Mouse (Mus musculus) neural tube, embryonic 14.5 days (tissue): ENCODE data around the gene Plac9a. TPM values are rescaled to one million over a fixed set of nuclear protein-coding genes. Genes with fewer than 3 reads are reported as not detected.
A peak's percentile ranks its signal among the peaks of the same experiment; 100 is the strongest.
"Not testable (repeated sequence)": the region's sequence is repeated elsewhere in the genome, so short reads cannot be mapped to it uniquely, and the experiment has no call there.

Experiments
- ATAC-seq: fragments of 200-750 bp; cut with Nextera tagmentation; 2 replicates; pipeline ENCODE4 v1.8.0; 2017; ENCODE audit warnings: low read depth, mild to moderate bottlenecking, moderate TSS enrichment, moderate library complexity
- H3K27ac ChIP-seq: fragments of 300-500 bp; sonication (generic); 2 replicates; pipeline ENCODE4 v1.5.1; 2014; ENCODE audit warnings: low read depth, mild to moderate bottlenecking, control low read depth, low read length, moderate library complexity, mixed read lengths
- H3K27me3 ChIP-seq: fragments of 300-500 bp; sonication (generic); 2 replicates; pipeline ENCODE4 v1.6.1; 2014; ENCODE audit warnings: low read length; ENCODE audit not compliant: control insufficient read depth, insufficient read depth
- H3K36me3 ChIP-seq: fragments of 300-500 bp; sonication (generic); 2 replicates; pipeline ENCODE4 v1.6.1; 2014; ENCODE audit warnings: low read length, mixed read lengths; ENCODE audit not compliant: control insufficient read depth, insufficient read depth
- H3K4me1 ChIP-seq: fragments of 300-500 bp; sonication (generic); 2 replicates; pipeline ENCODE4 v1.6.1; 2014; ENCODE audit warnings: low read length; ENCODE audit not compliant: control insufficient read depth, insufficient read depth
- H3K4me2 ChIP-seq: fragments of 300-500 bp; sonication (generic); 2 replicates; pipeline ENCODE4 v1.6.1; 2014; ENCODE audit warnings: mild to moderate bottlenecking, low read depth, low read length, control low read depth
- H3K4me3 ChIP-seq: fragments of 300-500 bp; sonication (generic); 2 replicates; pipeline ENCODE4 v1.5.1; 2014; ENCODE audit warnings: low read depth, low read length, control low read depth, mixed read lengths
- H3K9ac ChIP-seq: fragments of 300-500 bp; sonication (generic); replicated peaks from 2 replicates; pipeline ENCODE4 v1.6.1; 2014; ENCODE audit warnings: low read depth, mild to moderate bottlenecking, control low read depth, low read length, mixed read lengths
- H3K9me3 ChIP-seq: fragments of 300-500 bp; sonication (generic); 2 replicates; pipeline ENCODE4 v1.6.1; 2016; ENCODE audit warnings: low read length; ENCODE audit not compliant: control insufficient read depth
- WGBS: fragments of 180-500 bp; shearing (Covaris S2); extraction: QIAGEN DNeasy Blood & Tissue Kit; methylation state at CpG from one replicate; pipeline ENCODE4 v1.1.7; 2014; 5-methylcytosine and 5-hydroxymethylcytosine counted together
- polyA plus RNA-seq: library from polyadenylated mRNA; unstranded; fragments of >200 nt; fragmentation: Nextera tagmentation; extraction: Ambion mirVana; gene quantifications from 2 replicates; pipeline ENCODE4 v1.2.1, GENCODE M21; 2014

Plac9a gene
- not detected in 2 replicates for polyA plus RNA-seq

DNA sequence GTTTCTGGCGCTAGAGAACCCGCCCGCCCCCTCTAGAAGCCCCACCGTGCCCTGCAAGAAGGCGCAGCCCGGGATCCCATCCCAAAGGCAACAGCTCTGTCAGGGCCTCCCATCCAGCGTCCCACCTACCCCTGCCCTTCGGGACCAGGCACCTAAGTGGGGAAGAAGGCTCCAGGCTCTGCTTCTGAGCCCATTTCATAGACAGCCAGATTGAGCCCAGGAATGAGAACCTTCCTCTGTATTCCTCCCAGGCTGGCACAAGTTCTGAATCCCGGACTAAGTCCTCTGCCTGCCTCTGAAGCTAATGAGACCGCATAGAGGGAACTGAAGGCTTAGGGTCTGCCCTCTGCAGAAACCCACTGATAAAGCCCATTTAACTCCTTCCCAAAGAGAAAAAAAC lies at the start of gene Plac9a:
Gene Plac9a (minus strand): TSS at position 101 of the 400 bp plus-strand sequence.
- not testable (repeated sequence) for H3K27me3 ChIP-seq, H3K27ac ChIP-seq, H3K4me1 ChIP-seq, H3K9ac ChIP-seq, H3K9me3 ChIP-seq, H3K36me3 ChIP-seq, H3K4me3 ChIP-seq, ATAC-seq, H3K4me2 ChIP-seq
- WGBS = no CpG with 5 or more reads among the region's 10 CpGs

DNA sequence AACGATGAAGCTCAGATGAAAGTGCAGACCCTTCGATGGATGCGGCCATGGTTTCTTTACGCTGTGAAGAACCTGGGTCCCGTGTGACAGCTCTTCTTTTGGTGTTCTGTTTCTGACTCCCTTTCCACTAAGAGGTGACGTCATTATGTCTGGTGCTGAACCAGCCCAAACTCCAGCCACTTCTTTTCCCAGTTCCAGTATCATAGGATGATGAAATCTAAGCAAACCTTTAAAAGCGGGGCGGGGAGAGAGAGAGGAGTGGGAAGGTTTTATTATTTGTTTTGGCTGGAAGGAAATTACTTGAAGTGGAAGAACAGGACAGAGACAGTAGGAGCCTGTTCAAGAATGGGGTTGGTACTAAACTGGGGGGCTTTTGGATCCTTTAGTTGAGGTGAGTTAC lies 35.1 kb upstream of the Plac9a start, which contains the start of gene Cphx1:
Gene Cphx1 (plus strand): TSS at position 301 of the 400 bp plus-strand sequence.
- H3K27me3 ChIP-seq, H3K4me3 ChIP-seq, ATAC-seq, H3K4me1 ChIP-seq, H3K4me2 ChIP-seq, H3K9me3 ChIP-seq, H3K9ac ChIP-seq, H3K27ac ChIP-seq, H3K36me3 ChIP-seq: not testable (repeated sequence)
- no CpG with 5 or more reads among the region's 8 CpGs for WGBS

- no CpG with 5 or more reads among the region's 5 CpGs for WGBS
- not testable (repeated sequence) for H3K4me2 ChIP-seq, ATAC-seq
These were observed 34.1 kb upstream of the Plac9a start for GRCm38 (mm10) chr14:25936867-25937630.

GRCm38 (mm10) chr14:25927562-25927881 lies 24.6 kb upstream of the Plac9a start, which contains the start of gene Tmem254a:
TSS of gene Tmem254a (minus strand) at chr14:25927672.
- ATAC-seq = peak; percentile 91
- H3K27me3 ChIP-seq = not testable (repeated sequence)

More at GRCm38 (mm10) chr14:25936867-25937630, 34.1 kb upstream of the Plac9a start:
- not testable (repeated sequence) for H3K9ac ChIP-seq, H3K9me3 ChIP-seq, H3K4me1 ChIP-seq, H3K27me3 ChIP-seq, H3K4me3 ChIP-seq, H3K27ac ChIP-seq, H3K36me3 ChIP-seq

DNA sequence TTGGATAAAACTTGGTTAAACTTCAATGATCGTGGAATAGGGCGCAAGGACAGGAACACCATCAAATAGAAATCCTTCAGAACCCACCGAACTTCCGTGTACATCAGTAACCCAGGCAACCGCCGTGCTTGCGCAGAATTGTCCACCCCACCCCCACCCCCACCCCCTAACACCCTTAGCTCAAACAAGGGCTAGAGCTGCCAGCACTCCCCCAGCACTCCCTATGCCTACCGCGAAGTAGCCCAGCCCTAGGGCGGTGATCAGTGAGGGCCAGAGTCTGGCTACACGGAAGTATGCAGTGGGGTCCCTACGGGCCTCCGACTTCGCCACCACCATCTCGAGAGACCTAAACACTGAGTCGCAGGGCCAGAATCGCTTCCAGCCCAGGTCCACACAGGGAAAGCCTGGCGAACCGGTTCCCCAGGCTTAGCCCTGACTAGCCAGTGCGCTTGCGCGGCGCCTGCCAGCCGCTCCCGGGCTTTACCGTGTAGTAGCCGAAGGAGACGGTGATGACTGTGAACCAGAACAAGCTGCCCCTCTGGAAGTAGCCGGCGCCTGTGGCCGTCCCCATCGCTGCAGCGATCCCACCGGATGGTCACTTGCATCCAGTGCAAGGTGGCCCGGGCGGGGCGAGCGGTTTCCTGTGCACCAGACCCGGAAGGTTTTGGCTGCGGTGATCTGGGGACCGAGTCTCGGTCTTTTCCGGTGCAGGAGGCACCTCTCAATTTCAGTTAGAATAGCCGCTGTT lies 24.1 kb upstream of the Plac9a start:
- WGBS = no CpG with 5 or more reads among the region's 44 CpGs
- H3K4me2 ChIP-seq, H3K27ac ChIP-seq, H3K9ac ChIP-seq, H3K4me1 ChIP-seq, H3K36me3 ChIP-seq, H3K27me3 ChIP-seq, H3K4me3 ChIP-seq, H3K9me3 ChIP-seq: not testable (repeated sequence)
- ATAC-seq = peak; percentile 94

More at GRCm38 (mm10) chr14:25927562-25927881, 24.6 kb upstream of the Plac9a start, which contains the start of gene Tmem254a:
- H3K9ac ChIP-seq, H3K9me3 ChIP-seq, H3K4me3 ChIP-seq, H3K27ac ChIP-seq, H3K4me1 ChIP-seq, H3K36me3 ChIP-seq, H3K4me2 ChIP-seq: not testable (repeated sequence)
- no CpG with 5 or more reads among the region's 10 CpGs for WGBS

DNA sequence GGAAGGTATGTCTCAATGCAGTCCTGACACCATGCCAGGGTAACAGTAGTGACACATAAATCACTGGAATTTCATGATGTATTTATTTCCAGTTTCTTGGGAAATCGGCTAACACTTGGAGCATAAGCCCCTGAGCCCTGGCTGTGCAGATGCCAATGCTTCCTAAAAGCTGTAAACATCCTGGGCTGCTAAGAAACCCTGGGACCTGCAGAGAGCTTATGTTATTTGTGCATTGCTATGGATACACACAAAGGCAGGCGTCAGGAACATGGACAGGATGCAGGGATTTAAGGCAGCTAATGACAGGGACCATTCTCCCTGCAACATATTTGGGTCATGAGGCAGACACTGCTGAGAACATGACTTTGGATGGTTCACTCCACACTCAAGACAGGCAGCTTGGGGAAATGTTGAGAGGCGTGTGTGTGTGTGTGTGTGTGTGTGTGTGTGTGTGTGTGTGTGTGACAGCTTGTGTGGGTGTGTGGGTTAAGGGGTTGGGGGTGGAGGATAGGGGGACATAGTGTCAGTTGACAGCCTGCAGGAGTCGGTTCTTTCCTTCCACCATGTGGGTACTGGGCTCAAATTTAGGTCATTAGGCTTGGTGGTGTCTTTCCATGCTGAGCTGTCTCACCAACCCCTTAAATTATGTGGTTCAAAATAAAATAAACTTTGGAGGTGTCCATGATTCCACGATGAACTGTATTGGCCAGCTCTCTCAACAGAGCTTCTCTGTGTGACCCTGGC lies 15.7 kb upstream of the Plac9a start:
- WGBS = no CpG with 5 or more reads among the region's 5 CpGs
- H3K4me3 ChIP-seq, H3K27me3 ChIP-seq, H3K4me1 ChIP-seq, ATAC-seq, H3K36me3 ChIP-seq, H3K9me3 ChIP-seq, H3K4me2 ChIP-seq, H3K27ac ChIP-seq, H3K9ac ChIP-seq: not testable (repeated sequence)

DNA sequence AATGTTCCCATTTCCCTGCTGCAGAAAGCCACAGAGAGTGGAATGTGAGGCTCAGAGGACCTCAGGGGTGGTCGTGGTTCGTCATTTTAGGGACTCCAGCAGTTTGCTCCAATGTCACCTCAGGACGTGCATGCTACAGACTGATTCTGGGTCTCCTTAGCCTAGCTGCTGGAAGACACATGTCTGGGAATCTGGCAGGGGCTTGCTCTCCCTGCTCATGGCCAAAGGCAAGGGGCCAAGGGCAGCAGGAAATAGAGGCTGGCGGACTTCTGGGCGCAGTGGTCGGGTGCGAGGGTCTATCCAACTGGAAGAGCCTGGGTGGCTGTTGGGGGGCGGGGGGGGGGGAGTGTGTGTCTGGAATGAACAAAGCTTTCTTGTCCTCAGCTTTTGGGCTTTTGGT lies 6.1 kb upstream of the Plac9a start:
- H3K4me2 ChIP-seq, H3K27ac ChIP-seq, ATAC-seq, H3K4me1 ChIP-seq, H3K4me3 ChIP-seq, H3K9me3 ChIP-seq, H3K27me3 ChIP-seq, H3K9ac ChIP-seq, H3K36me3 ChIP-seq: not testable (repeated sequence)
- no CpG with 5 or more reads among the region's 8 CpGs for WGBS

DNA sequence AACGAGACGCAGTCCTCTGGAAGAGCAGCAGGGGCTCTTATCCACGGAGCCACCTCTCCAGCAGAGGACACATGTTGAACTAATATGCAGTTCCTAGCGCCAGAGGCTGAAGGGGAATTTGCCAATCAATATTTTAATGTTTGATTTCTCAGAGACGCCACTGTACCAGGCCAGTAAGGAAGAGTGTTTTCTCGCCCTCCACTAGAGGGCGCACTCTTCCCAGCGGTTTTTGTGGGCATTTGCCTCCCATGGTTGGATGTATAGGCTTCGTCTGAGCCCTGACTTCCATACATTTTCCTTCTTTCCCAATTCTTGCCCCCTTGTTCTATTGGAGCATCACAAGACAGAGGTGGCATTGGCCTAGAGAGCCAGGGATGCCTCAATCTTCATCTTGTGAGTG lies 4.4 kb upstream of the Plac9a start:
- H3K27ac ChIP-seq, H3K36me3 ChIP-seq, H3K4me3 ChIP-seq, H3K9ac ChIP-seq, ATAC-seq, H3K4me1 ChIP-seq, H3K4me2 ChIP-seq, H3K9me3 ChIP-seq, H3K27me3 ChIP-seq: not testable (repeated sequence)
- no CpG with 5 or more reads among the region's 9 CpGs for WGBS

- not testable (repeated sequence) for H3K36me3 ChIP-seq, H3K27me3 ChIP-seq, ATAC-seq, H3K4me3 ChIP-seq, H3K4me2 ChIP-seq, H3K9me3 ChIP-seq, H3K27ac ChIP-seq, H3K4me1 ChIP-seq, H3K9ac ChIP-seq
- no CpG with 5 or more reads among the region's 5 CpGs for WGBS
These were observed 2.3 kb upstream of the Plac9a start for GRCm38 (mm10) chr14:25905243-25905642.
